In genomic region chr10:13193496-13193895, GRCm38 (mm10) we compare ENCODE assay signal across 7 mouse cellular contexts. TPM values are rescaled to one million over a fixed set of nuclear protein-coding genes. Genes with fewer than 3 reads are reported as not detected.
DNase-seq lines count a peak whose midpoint lies in the region; ATAC-seq and TF ChIP-seq lines count a peak whose summit lies in the region.
"Not testable (repeated sequence)": the region's sequence is repeated elsewhere in the genome, so short reads cannot be mapped to it uniquely, and the experiment has no call there.

No protein-coding gene starts in this region.

- H3K27me3 ChIP-seq in forebrain, embryonic 12.5 days; heart, embryonic 15.5 days; intestine, embryonic 16.5 days (replicated peaks; ENCODE audit: control insufficient read depth, insufficient read depth, low read length); limb, embryonic 14.5 days (ENCODE audit: control insufficient read depth, insufficient read depth, low read length); megakaryocyte, embryonic 14.5 days (replicated peaks); neural tube, embryonic 14.5 days (ENCODE audit: control insufficient read depth, insufficient read depth, low read length): not testable (repeated sequence)

- TF ChIP-seq POLR2A in limb, embryonic 14.5 days (IDR thresholded peaks at IDR 0.05; ENCODE audit: borderline replicate concordance, extremely low read depth, insufficient read depth, insufficient read length) = not testable (repeated sequence)

- 89% methylated on average over 7 of the region's 7 CpGs for WGBS in forebrain, embryonic 12.5 days
- 87% methylated on average over 7 of the region's 7 CpGs for WGBS in heart, embryonic 15.5 days
- 81% methylated on average over 7 of the region's 7 CpGs for WGBS in intestine, embryonic 16.5 days
- WGBS in limb, embryonic 14.5 days = 87% methylated on average over 7 of the region's 7 CpGs
- WGBS in neural tube, embryonic 14.5 days = 88% methylated on average over 7 of the region's 7 CpGs

- not testable (repeated sequence) for H3K9me3 ChIP-seq in forebrain, embryonic 12.5 days; heart, embryonic 15.5 days (replicated peaks); intestine, embryonic 16.5 days (ENCODE audit: control insufficient read depth, low read length); limb, embryonic 14.5 days (ENCODE audit: control insufficient read depth, low read length); megakaryocyte, embryonic 14.5 days; neural tube, embryonic 14.5 days (ENCODE audit: control insufficient read depth, low read length)

- peak overlapping the region; percentile 92 for H3K4me3 ChIP-seq in forebrain, embryonic 12.5 days (replicated peaks)
- H3K4me3 ChIP-seq in heart, embryonic 15.5 days = peak overlapping the region; percentile 77
- peak overlapping the region; percentile 95 for H3K4me3 ChIP-seq in intestine, embryonic 16.5 days (ENCODE audit: low read length)
- peak overlapping the region; percentile 88 for H3K4me3 ChIP-seq in limb, embryonic 14.5 days (replicated peaks; ENCODE audit: low read length)
- peak overlapping the region; percentile 95 for H3K4me3 ChIP-seq in megakaryocyte, embryonic 14.5 days (replicated peaks)
- H3K4me3 ChIP-seq in neural tube, embryonic 14.5 days (ENCODE audit: low read depth, low read length) = peak overlapping the region; percentile 96

- ATAC-seq in forebrain, embryonic 12.5 days (ENCODE audit: low FRiP score) = peak; percentile 18; the same call in 1 of the 2 replicates
- not testable (repeated sequence) for ATAC-seq in heart, embryonic 15.5 days (replicated peaks; ENCODE audit: insufficient number of reproducible peaks, insufficient read depth, low FRiP score, low read depth); intestine, embryonic 16.5 days; limb, embryonic 14.5 days (ENCODE audit: low FRiP score, low read depth)
- ATAC-seq in neural tube, embryonic 14.5 days (ENCODE audit: low read depth) = peak; percentile 21; the same call in 1 of the 2 replicates

- peak; percentile 26 for DNase-seq in cerebellum, adult 11-12 months
- DNase-seq in limb, embryonic 14.5 days (ENCODE audit: low spot score) = not testable (repeated sequence)

- not testable (repeated sequence) for H3K27ac ChIP-seq in forebrain, embryonic 12.5 days; heart, embryonic 15.5 days; intestine, embryonic 16.5 days (ENCODE audit: low read length); limb, embryonic 14.5 days (replicated peaks; ENCODE audit: low read depth, low read length); neural tube, embryonic 14.5 days (ENCODE audit: low read depth, low read length)

- H3K36me3 ChIP-seq in forebrain, embryonic 12.5 days (replicated peaks) = peaks cover 26% of the 10 kb centered on the region
- peaks cover 21% of the 10 kb centered on the region for H3K36me3 ChIP-seq in heart, embryonic 15.5 days
- H3K36me3 ChIP-seq in intestine, embryonic 16.5 days (ENCODE audit: control insufficient read depth, insufficient read depth, low read length) = not testable (repeated sequence)
- H3K36me3 ChIP-seq in limb, embryonic 14.5 days (ENCODE audit: control insufficient read depth, insufficient read depth, low read length) = peaks cover 13% of the 10 kb centered on the region
- H3K36me3 ChIP-seq in megakaryocyte, embryonic 14.5 days (replicated peaks; ENCODE audit: low read length) = peaks cover 22% of the 10 kb centered on the region
- peaks cover 12% of the 10 kb centered on the region for H3K36me3 ChIP-seq in neural tube, embryonic 14.5 days (ENCODE audit: control insufficient read depth, insufficient read depth, low read length)

- not testable (repeated sequence) for H3K4me1 ChIP-seq in forebrain, embryonic 12.5 days; heart, embryonic 15.5 days (replicated peaks); limb, embryonic 14.5 days (ENCODE audit: control insufficient read depth, insufficient read depth, low read length); neural tube, embryonic 14.5 days (ENCODE audit: control insufficient read depth, insufficient read depth, low read length)
- H3K4me1 ChIP-seq in intestine, embryonic 16.5 days (ENCODE audit: control insufficient read depth, insufficient read depth, low read length) = peaks cover 11% of the 10 kb centered on the region
- peaks cover 13% of the 10 kb centered on the region for H3K4me1 ChIP-seq in megakaryocyte, embryonic 14.5 days

- H3K9ac ChIP-seq in forebrain, embryonic 12.5 days; heart, embryonic 15.5 days; intestine, embryonic 16.5 days (ENCODE audit: low read depth, low read length); limb, embryonic 14.5 days (ENCODE audit: low read depth, low read length, severe bottlenecking); neural tube, embryonic 14.5 days (replicated peaks; ENCODE audit: low read depth, low read length): not testable (repeated sequence)

- H3K4me2 ChIP-seq in forebrain, embryonic 12.5 days = peak overlapping the region; percentile 59
- H3K4me2 ChIP-seq in heart, embryonic 15.5 days = peak overlapping the region; percentile 64
- peak overlapping the region; percentile 58 for H3K4me2 ChIP-seq in intestine, embryonic 16.5 days (ENCODE audit: low read depth, low read length)
- peak overlapping the region; percentile 79; the same call in 1 of the 2 replicates for H3K4me2 ChIP-seq in limb, embryonic 14.5 days (replicated peaks; ENCODE audit: low read depth, low read length, severe bottlenecking)
- H3K4me2 ChIP-seq in neural tube, embryonic 14.5 days (ENCODE audit: low read depth, low read length) = peak overlapping the region; percentile 58; the same call in 1 of the 2 replicates

RNA-seq across cellular contexts. Expression of gene Ltv1, which starts 0.5 kb away (rescaled TPM):
- polyA plus RNA-seq in forebrain, embryonic 12.5 days (2016; fragmentation: Nextera tagmentation; extraction: Ambion mirVana) = 59.7 and 60.6 TPM in 2 replicates
- 42.7 and 46.0 TPM in 2 replicates for polyA plus RNA-seq in heart, embryonic 15.5 days (2015; fragmentation: Nextera tagmentation; extraction: Ambion mirVana)
- polyA plus RNA-seq in intestine, embryonic 16.5 days (2015; fragmentation: Nextera tagmentation; extraction: Ambion mirVana) = 69.2 and 74.4 TPM in 2 replicates
- polyA plus RNA-seq in limb, embryonic 14.5 days (2012; rRNA removed) = 50.7 and 66.4 TPM in 2 replicates
- polyA plus RNA-seq in limb, embryonic 14.5 days (2014; fragmentation: Nextera tagmentation; extraction: Ambion mirVana) = 69.0 and 72.8 TPM in 2 replicates
- polyA plus RNA-seq in megakaryocyte, embryonic 14.5 days (2012; ENCODE audit: insufficient read depth, low replicate concordance) = 1.5 and 18.6 TPM in 2 replicates
- 27.6 and 41.4 TPM in 2 replicates for polyA plus RNA-seq in neural tube, embryonic 14.5 days (2014; fragmentation: Nextera tagmentation; extraction: Ambion mirVana)

RNA-seq across cellular contexts. Expression of gene Zc2hc1b, which starts 15.7 kb away (rescaled TPM):
- not detected in 2 replicates for polyA plus RNA-seq in forebrain, embryonic 12.5 days (2016; fragmentation: Nextera tagmentation; extraction: Ambion mirVana)
- polyA plus RNA-seq in heart, embryonic 15.5 days (2015; fragmentation: Nextera tagmentation; extraction: Ambion mirVana) = not detected in 2 replicates
- polyA plus RNA-seq in intestine, embryonic 16.5 days (2015; fragmentation: Nextera tagmentation; extraction: Ambion mirVana) = not detected in 2 replicates
- 0.14 TPM in 1 of 2 replicates, not detected in the other for polyA plus RNA-seq in limb, embryonic 14.5 days (2012; rRNA removed)
- polyA plus RNA-seq in limb, embryonic 14.5 days (2014; fragmentation: Nextera tagmentation; extraction: Ambion mirVana) = not detected in 2 replicates
- not detected in 2 replicates for polyA plus RNA-seq in megakaryocyte, embryonic 14.5 days (2012; ENCODE audit: insufficient read depth, low replicate concordance)
- polyA plus RNA-seq in neural tube, embryonic 14.5 days (2014; fragmentation: Nextera tagmentation; extraction: Ambion mirVana) = not detected in 2 replicates
